Mouse (Mus musculus) neural tube, embryonic 12.5 days (tissue): ENCODE results near the gene Gm20662. TPM values are rescaled to one million over a fixed set of nuclear protein-coding genes. Genes with fewer than 3 reads are reported as not detected.

Source experiments
- ATAC-seq: fragments of 200-750 bp; cut with Nextera tagmentation; 2 replicates; pipeline ENCODE4 v1.8.0; 2017; ENCODE audit warnings: low read depth, mild to moderate bottlenecking, moderate TSS enrichment, moderate library complexity; ENCODE audit not compliant: low FRiP score
- H3K27ac ChIP-seq: fragments of 300-500 bp; sonication (generic); 2 replicates; pipeline ENCODE4 v1.5.1; 2016
- H3K27me3 ChIP-seq: fragments of 300-500 bp; sonication (generic); replicated peaks from 2 replicates; pipeline ENCODE4 v1.6.1; 2016; ENCODE audit warnings: mild to moderate bottlenecking
- H3K36me3 ChIP-seq: fragments of 300-500 bp; sonication (generic); 2 replicates; pipeline ENCODE4 v1.6.1; 2016; ENCODE audit warnings: mild to moderate bottlenecking
- H3K4me1 ChIP-seq: fragments of 300-500 bp; sonication (generic); 2 replicates; pipeline ENCODE4 v1.6.1; 2016
- H3K4me2 ChIP-seq: fragments of 300-500 bp; sonication (generic); replicated peaks from 2 replicates; pipeline ENCODE4 v1.6.1; 2016; ENCODE audit warnings: mild to moderate bottlenecking
- H3K4me3 ChIP-seq: fragments of 300-500 bp; sonication (generic); 2 replicates; pipeline ENCODE4 v1.5.1; 2016
- H3K9ac ChIP-seq: fragments of 300-500 bp; sonication (generic); 2 replicates; pipeline ENCODE4 v1.6.1; 2016; ENCODE audit warnings: mild to moderate bottlenecking
- H3K9me3 ChIP-seq: fragments of 300-500 bp; sonication (generic); 2 replicates; pipeline ENCODE4 v1.6.1; 2016; ENCODE audit warnings: mild to moderate bottlenecking
- WGBS: fragments of 180-500 bp; shearing (Covaris S2); methylation state at CpG from one replicate; pipeline ENCODE4 v1.1.7; 2016; 5-methylcytosine and 5-hydroxymethylcytosine counted together
- microRNA-seq: library from miRNA; unstranded; fragments of <30 nt; microRNA quantifications from one replicate; pipeline ENCODE4, GENCODE M21; 2017
- polyA plus RNA-seq: library from polyadenylated mRNA; unstranded; fragments of >200 nt; fragmentation: Nextera tagmentation; extraction: Ambion mirVana; gene quantifications from 2 replicates; pipeline ENCODE4 v1.2.1, GENCODE M21; 2016

The Gm20662 gene
- polyA plus RNA-seq, 1 experiment from 2014 or later, result 1.5 TPM

GRCm38 (mm10) chr9:108090611-108091120 is 94.5 kb downstream of the Gm20662 start:
- H3K4me2 ChIP-seq, result no peak overlapping the region
- no peak overlapping the region for H3K4me3 ChIP-seq
- H3K9me3 ChIP-seq, result no peaks in the 10 kb centered on the region
- H3K27me3 ChIP-seq, result no peaks in the 10 kb centered on the region
- H3K27ac ChIP-seq, result no peak overlapping the region
- no peak for ATAC-seq
- H3K9ac ChIP-seq, result no peak overlapping the region
- peaks cover 71% of the 10 kb centered on the region for H3K36me3 ChIP-seq
- 95% methylated on average over 7 of the region's 7 CpGs for WGBS
- peaks cover 17% of the 10 kb centered on the region for H3K4me1 ChIP-seq

GRCm38 (mm10) chr9:108093586-108093985 is 97.4 kb downstream of the Gm20662 start:
- no peak for ATAC-seq
- Histone ChIP-seq H3K36me3 (peaks cover 44% of the 10 kb centered on the region), H3K4me2 (peak overlapping the region; percentile 87), H3K4me3 (peak overlapping the region; percentile 84), H3K9ac (peak overlapping the region; percentile 84), H3K4me1 (peaks cover 17% of the 10 kb centered on the region), H3K9me3 (no peaks in the 10 kb centered on the region), H3K27ac (no peak overlapping the region), H3K27me3 (no peaks in the 10 kb centered on the region)
- 82% methylated on average over 10 of the region's 10 CpGs for WGBS

GRCm38 (mm10) chr9:108094184-108094941 is 98.2 kb downstream of the Gm20662 start, which contains the start of gene Apeh:
Apeh (minus strand) TSS chr9:108094606.
- under 1% methylated on average over 52 of the region's 52 CpGs for WGBS
- Histone ChIP-seq H3K4me3 (peak within 1 kb of the TSS; percentile 84), H3K9ac (peak within 1 kb of the TSS; percentile 84), H3K4me2 (peak within 1 kb of the TSS; percentile 87), H3K9me3 (no peaks in the 10 kb centered on the region), H3K4me1 (peaks cover 17% of the 10 kb centered on the region), H3K36me3 (peaks cover 44% of the 10 kb centered on the region), H3K27ac (no peak within 1 kb of the TSS), H3K27me3 (no peaks in the 10 kb centered on the region)
- peak; percentile 92 for ATAC-seq

Small RNA genes within 50 kb of the gene (microRNA-seq; reads per million reads assigned to microRNA genes)
- gene Mir7088, result not detected

Other genes starting within 250 kb of the Gm20662 start
- gene Rbm5, start 225.4 kb upstream of the Gm20662 start, polyA plus RNA-seq, result 231 and 241 TPM in 2 replicates
- gene Rbm6, start 123.1 kb upstream of the Gm20662 start, polyA plus RNA-seq, result 121 TPM in 2 replicates
- 20.8 and 22.7 TPM in 2 replicates for gene Mon1a, start 108.2 kb upstream of the Gm20662 start, polyA plus RNA-seq
- gene Mst1r, start 89.5 kb upstream of the Gm20662 start, polyA plus RNA-seq, result 1.8 and 2.2 TPM in 2 replicates
- gene Actl11, start 67.9 kb upstream of the Gm20662 start, polyA plus RNA-seq, result not detected in 2 replicates
- 7.8 and 8.0 TPM in 2 replicates for gene Camkv, start 60.7 kb upstream of the Gm20662 start, polyA plus RNA-seq
- 15.2 and 16.7 TPM in 2 replicates for gene Traip, start 46.2 kb upstream of the Gm20662 start, polyA plus RNA-seq
- 11.7 and 12.2 TPM in 2 replicates for gene Uba7, start 20.8 kb upstream of the Gm20662 start, polyA plus RNA-seq
- 2.0 and 2.2 TPM in 2 replicates for gene Gm20661, start 13.3 kb upstream of the Gm20662 start, polyA plus RNA-seq
- 39.2 and 42.3 TPM in 2 replicates for gene Inka1, start 10.5 kb upstream of the Gm20662 start, polyA plus RNA-seq
- gene Cdhr4, start 3.9 kb upstream of the Gm20662 start, polyA plus RNA-seq, result 5.0 and 7.2 TPM in 2 replicates
- 96.2 and 97.9 TPM in 2 replicates for gene Ip6k1, start 6.2 kb downstream of the Gm20662 start, polyA plus RNA-seq
- gene Gmppb, start 52.9 kb downstream of the Gm20662 start, polyA plus RNA-seq, result 18.3 and 23.5 TPM in 2 replicates
- gene Amigo3, start 56.8 kb downstream of the Gm20662 start, polyA plus RNA-seq, result 3.6 and 3.9 TPM in 2 replicates
- 0.44 and 0.46 TPM in 2 replicates for gene Mst1, start 84.1 kb downstream of the Gm20662 start, polyA plus RNA-seq
- 43.5 and 43.8 TPM in 2 replicates for gene Rnf123, start 87.0 kb downstream of the Gm20662 start, polyA plus RNA-seq
- gene Apeh, start 98.3 kb downstream of the Gm20662 start, polyA plus RNA-seq, result 57.6 and 63.4 TPM in 2 replicates
- gene Bsn, start 194.0 kb downstream of the Gm20662 start, polyA plus RNA-seq, result 5.3 and 6.5 TPM in 2 replicates